Mouse (Mus musculus) urinary bladder, adult 18-20 months (tissue): Measurements from ENCODE around the gene Gm28372.

Source experiments
- DNase-seq, 2 experiments: peaks; one replicate each; pipeline ENCODE4 v3.0.0; 2022; ENCODE audit warnings: low spot score in 2 of 2, mixed read lengths in 2 of 2

The Gm28372 gene

DNA sequence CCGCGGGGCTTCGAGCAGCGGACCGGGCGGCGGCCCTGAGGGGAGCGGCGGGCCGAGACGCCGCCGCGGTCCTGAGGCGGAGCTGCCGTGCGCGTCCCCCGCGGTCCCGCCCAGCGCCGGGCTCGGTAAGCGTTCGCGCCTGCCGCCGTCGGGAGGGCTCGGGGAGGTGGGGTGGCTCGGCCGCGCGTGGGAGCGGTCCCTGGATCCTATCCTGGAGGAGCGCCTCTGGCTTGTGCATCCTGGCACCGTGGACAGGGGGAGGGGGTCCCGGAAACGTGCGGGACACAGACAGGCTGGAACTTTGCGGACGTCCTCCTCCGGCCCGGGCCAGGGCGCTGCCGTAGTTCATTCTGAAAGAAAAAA lies 45.4 kb downstream of the Gm28372 start:
- peak; percentile 66 to 83 for DNase-seq

DNA sequence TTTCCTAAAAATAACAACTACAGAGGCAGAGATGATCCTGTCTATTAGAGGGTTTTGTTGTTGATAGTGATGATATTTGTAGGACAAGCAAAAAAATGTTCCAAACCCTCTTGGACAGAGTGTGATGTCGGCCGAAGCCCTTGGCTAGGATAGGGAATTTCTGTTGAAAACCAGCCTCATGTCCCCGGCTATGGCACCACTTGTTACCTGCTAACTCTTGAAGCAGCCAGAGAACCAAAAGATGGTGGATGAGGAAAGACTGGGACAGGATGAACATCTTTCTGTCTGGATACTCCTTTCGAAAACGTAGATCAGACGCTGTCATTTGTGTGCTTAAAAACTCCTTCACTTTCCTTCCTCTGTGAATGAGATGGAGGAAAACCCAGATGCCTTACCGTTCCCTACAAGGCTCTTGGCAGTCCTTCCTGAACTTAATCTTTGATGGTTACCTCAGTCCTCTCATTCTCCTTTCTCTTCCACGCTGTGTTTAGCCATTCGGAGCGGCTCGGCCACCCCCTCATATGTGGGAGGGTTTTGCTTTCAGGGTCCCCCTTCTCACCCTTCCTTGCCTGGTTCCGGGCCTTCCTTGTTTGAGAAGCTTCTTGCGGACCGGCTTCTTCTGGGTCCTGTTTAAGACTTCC lies 46.2 kb downstream of the Gm28372 start:
- no peak for DNase-seq

DNA sequence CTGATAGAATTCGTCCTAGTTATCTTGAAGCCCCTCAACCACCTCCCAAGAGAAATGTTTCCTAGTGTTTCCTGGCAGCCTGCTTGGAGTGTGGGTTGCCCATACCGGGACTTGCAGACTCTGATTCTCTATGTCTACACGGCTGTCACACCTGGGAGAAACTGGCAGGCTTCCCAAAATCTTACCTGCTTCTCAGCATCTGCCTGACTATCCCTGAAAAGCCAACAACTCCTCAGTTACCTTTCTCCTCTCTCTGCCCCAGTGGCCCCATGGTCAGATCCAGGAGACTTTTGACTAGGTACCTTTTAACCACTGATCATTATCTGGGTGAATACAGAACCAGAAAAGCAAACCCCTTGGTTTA lies 46.7 kb downstream of the Gm28372 start:
- DNase-seq = no peak

DNA sequence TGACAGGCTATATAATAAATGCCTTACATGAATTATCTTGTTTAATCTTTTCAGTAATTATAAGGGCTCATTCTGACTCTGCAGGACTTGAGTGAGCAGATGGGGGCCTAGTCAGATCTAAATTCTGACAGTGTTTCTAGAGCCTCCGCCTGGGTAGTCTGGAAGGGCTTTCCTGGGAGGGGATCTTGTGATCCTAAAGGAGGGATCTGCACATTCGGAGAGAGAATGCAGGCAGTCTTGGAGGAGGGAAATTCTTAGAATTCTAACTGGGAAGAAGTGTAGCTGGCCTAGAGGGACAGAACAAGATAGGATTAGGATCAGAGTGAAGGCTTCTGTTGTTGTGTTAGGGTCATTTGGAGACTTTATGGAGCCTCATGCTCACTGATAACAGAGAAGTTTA lies 47.2 kb downstream of the Gm28372 start:
- DNase-seq = no peak

DNA sequence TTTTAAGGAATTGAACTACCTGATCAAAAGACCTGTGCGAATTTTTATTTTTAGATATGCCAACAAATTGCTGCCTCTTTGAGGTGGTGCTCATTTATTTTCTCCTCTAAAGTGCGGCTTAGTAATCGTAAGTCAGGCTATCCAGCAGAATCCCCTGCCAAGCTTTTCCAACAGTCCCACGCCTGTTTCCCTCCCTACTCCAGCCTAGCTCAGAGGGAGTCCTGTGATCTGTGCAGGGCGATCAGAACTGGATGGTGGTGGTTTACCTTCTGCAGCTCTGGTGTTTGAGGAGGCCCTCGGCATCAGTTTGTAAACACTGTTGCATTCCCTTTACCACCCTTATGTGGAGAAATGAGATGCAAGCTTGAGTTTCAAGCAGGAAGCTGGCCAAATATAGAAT lies 48.4 kb downstream of the Gm28372 start:
- no peak for DNase-seq

DNA sequence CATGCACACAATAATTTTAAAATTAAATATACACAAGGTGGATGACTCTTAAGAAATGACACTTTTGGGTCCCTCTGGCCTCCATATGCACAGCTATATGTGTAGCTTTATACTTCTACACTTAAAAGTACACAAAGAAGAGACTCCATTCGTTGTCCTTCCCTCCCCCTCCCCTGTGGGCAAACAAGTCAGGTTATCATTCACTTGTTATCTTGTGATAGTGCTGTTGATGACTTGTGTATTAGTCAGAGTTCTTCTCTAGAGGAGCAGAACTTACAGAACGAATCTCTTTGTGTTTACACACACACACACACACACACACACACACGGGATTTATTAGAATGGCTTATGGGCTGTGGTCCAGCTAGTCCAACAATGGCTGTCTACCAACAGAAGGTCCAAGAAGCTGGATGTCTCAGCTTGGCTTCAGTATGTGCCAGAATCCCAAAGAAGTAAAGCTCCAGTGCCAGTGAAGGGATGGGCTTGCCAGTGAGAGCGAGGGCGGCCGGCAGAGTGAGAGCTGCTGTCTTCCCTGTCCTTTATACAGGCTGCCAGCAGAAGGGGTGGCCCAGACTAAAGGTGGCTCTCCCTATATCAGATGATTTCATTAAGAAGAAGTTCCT lies 49.8 kb downstream of the Gm28372 start:
- no peak for DNase-seq
